Mouse (Mus musculus) MEL (cell line): ENCODE measurements around the gene Nell2.

Experiments used
- BHLHE40 ChIP-seq: IDR thresholded peaks from 2 replicates; pipeline ENCODE4 v1.6.1; 2012; ENCODE audit warnings: low read depth, mild to moderate bottlenecking, inconsistent platforms, low read length, improper control_type of control experiment, borderline replicate concordance
- CHD1 ChIP-seq: IDR thresholded peaks from 2 replicates; pipeline ENCODE4 v1.6.1; 2012; ENCODE audit warnings: low read depth, mild to moderate bottlenecking, inconsistent platforms, low read length, improper control_type of control experiment
- CHD2 ChIP-seq: IDR thresholded peaks from 2 replicates; pipeline ENCODE4 v1.6.1; 2011; ENCODE audit warnings: low read length, improper control_type of control experiment
- CTCF ChIP-seq, 3 experiments: IDR thresholded peaks in 2 of 3; conservative IDR thresholded peaks in 1 of 3; 2 replicates each; pipeline ENCODE4 v1.5.1; 2011 to 2012; ENCODE audit warnings: low read length in 3 of 3, low read depth in 2 of 3, mild to moderate bottlenecking in 2 of 3, improper control_type of control experiment in 1 of 3, inconsistent platforms in 1 of 3, mixed read lengths in 1 of 3, moderate library complexity in 1 of 3; ENCODE audit not compliant: control insufficient read depth in 1 of 3, insufficient read depth in 1 of 3, poor library complexity in 1 of 3, severe bottlenecking in 1 of 3
- EP300 ChIP-seq, 2 experiments: IDR thresholded peaks; 2 replicates each; pipeline ENCODE4 v1.6.1; 2011; ENCODE audit warnings: improper control_type of control experiment in 2 of 2, low read length in 2 of 2, low read depth in 1 of 2, mild to moderate bottlenecking in 1 of 2
- GABPA ChIP-seq: IDR thresholded peaks from 2 replicates; pipeline ENCODE4 v1.6.1; 2012; ENCODE audit warnings: low read depth, mild to moderate bottlenecking, inconsistent platforms, low read length, improper control_type of control experiment, moderate library complexity
- GATA1 ChIP-seq: IDR thresholded peaks from 2 replicates; pipeline ENCODE4 v1.6.1; 2011; ENCODE audit warnings: low read depth, low read length, improper control_type of control experiment
- MAX ChIP-seq: IDR thresholded peaks from 2 replicates; pipeline ENCODE4 v1.6.1; 2011; ENCODE audit warnings: low read length, improper control_type of control experiment
- POLR2A ChIP-seq, 2 experiments: IDR thresholded peaks; 2 replicates each; pipeline ENCODE4 v1.6.1; 2011 to 2012; ENCODE audit warnings: low read length in 2 of 2, mild to moderate bottlenecking in 2 of 2, control low read depth in 1 of 2, improper control_type of control experiment in 1 of 2, low read depth in 1 of 2, moderate library complexity in 1 of 2; ENCODE audit not compliant: control insufficient read depth in 1 of 2, insufficient read depth in 1 of 2, poor library complexity in 1 of 2
- SMC3 ChIP-seq: IDR thresholded peaks from 2 replicates; pipeline ENCODE4 v1.6.1; 2011; ENCODE audit warnings: low read depth, low read length, improper control_type of control experiment
- TBP ChIP-seq: IDR thresholded peaks from 2 replicates; pipeline ENCODE4 v1.8.0; 2011; ENCODE audit warnings: low read depth, low read length, improper control_type of control experiment
- UBTF ChIP-seq: IDR thresholded peaks from 2 replicates; pipeline ENCODE4 v1.6.1; 2012; ENCODE audit warnings: low read depth, mild to moderate bottlenecking, inconsistent platforms, low read length, improper control_type of control experiment, moderate library complexity, borderline replicate concordance; ENCODE audit not compliant: insufficient read depth

DNA sequence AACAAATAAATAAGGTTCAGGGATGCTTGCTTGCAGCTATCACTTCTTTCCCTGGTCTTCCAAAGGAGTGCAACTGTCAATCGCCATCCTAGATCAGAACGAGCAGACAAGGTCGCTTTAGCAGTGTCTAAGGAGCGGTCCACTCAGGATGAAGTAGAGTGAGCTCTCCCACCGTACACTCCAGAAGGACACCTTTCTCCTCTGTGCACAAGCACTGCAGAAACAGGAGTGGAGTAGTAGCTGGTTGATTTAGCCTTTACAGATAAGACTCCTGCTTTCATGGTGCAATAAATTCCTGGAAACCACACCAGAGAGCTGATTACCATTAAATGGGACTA is 213.6 kb downstream of the Nell2 start:
- TF ChIP-seq TBP (no peak), EP300 (IDR thresholded peaks at IDR 0.05; ENCODE audit: low read depth in 1 of 2, low read length in 2 of 2) (no peak), POLR2A (IDR thresholded peaks at IDR 0.05; ENCODE audit: control insufficient read depth in 1 of 2, insufficient read depth in 1 of 2, low read depth in 1 of 2, low read length in 2 of 2, poor library complexity in 1 of 2) (no peak), BHLHE40 (no peak), CTCF (IDR thresholded peaks at IDR 0.05 in 2 of 3, conservative IDR thresholded peaks at IDR 0.05 in 1 of 3; ENCODE audit: control insufficient read depth in 1 of 3, insufficient read depth in 1 of 3, low read depth in 2 of 3, low read length in 3 of 3, poor library complexity in 1 of 3, severe bottlenecking in 1 of 3) (no peak), UBTF (no peak), GABPA (no peak), CHD2 (no peak), SMC3 (no peak), CHD1 (no peak), MAX (no peak), GATA1 (no peak)
